Mouse (Mus musculus) liver, postnatal 0 days (tissue): ENCODE data around the gene Rsg1.

Experiments
- CTCF ChIP-seq: sonication (generic); IDR thresholded peaks from 2 replicates; pipeline ENCODE4 v1.5.1; 2016; ENCODE audit warnings: antibody characterized with exemption, low read depth
- EP300 ChIP-seq: IDR thresholded peaks from 2 replicates; pipeline ENCODE4 v1.6.1; 2016; ENCODE audit warnings: antibody characterized with exemption, low read depth, mild to moderate bottlenecking

GRCm38 (mm10) chr4:141246998-141247350 lies 33.2 kb downstream of the Rsg1 start:
- no peak for TF ChIP-seq CTCF
- no peak for TF ChIP-seq EP300
